Mouse (Mus musculus) erythroblast, embryonic 14.5 days (primary cell): ENCODE measurements around the gene Utp3.

Experiments
- GATA1 ChIP-seq: IDR thresholded peaks from 2 replicates; pipeline ENCODE4 v1.6.1; 2012; ENCODE audit warnings: low read length, inconsistent platforms, mixed read lengths
- TAL1 ChIP-seq: IDR thresholded peaks from 3 replicates; pipeline ENCODE4 v1.6.1; 2012; ENCODE audit warnings: low read length, inconsistent platforms, mixed read lengths

DNA sequence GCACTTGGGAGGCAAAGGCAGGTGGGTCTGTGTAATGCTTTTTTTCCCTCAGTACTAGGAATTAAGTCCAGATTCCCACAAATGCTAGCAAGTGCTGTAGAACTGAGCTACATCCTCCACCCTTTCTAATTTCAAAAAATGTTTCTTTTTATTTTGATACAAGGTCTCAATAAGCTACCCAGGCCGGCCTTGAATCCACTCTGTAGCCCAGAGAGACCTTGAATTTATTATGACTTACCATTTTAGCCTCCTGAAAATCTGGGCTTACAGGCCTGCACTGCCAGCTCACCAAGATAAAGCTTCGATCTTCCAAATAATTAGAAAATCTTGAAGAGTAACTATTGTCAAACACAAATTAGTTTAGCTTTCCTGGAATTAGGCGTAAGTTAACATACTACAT, 49.8 kb downstream of the Utp3 start:
- TF ChIP-seq TAL1, result no peak
- no peak for TF ChIP-seq GATA1
